Mouse (Mus musculus): Measurements from ENCODE around the gene Gsap.
"Not testable (repeated sequence)": the region's sequence is repeated elsewhere in the genome, so short reads cannot be mapped to it uniquely, and the experiment has no call there.

The Gsap gene

GRCm38 (mm10) chr5:21261202-21261844 lies 75.3 kb downstream of the Gsap start:
- DNase-seq (ENCODE audit: low read depth) = no peak

- DNase-seq (ENCODE audit: low read depth) = no peak
Observed at GRCm38 (mm10) chr5:21263202-21264055, 77.4 kb downstream of the Gsap start.

GRCm38 (mm10) chr5:21264352-21265021 lies 78.4 kb downstream of the Gsap start:
- DNase-seq (ENCODE audit: low read depth) = no peak

GRCm38 (mm10) chr5:21265049-21265448 lies 79.0 kb downstream of the Gsap start:
- DNase-seq (ENCODE audit: low read depth) = peak; percentile 53

GRCm38 (mm10) chr5:21267090-21267489 lies 81.0 kb downstream of the Gsap start:
- no peak for DNase-seq (ENCODE audit: low read depth)

- no peak for DNase-seq (ENCODE audit: low read depth)
Observed at GRCm38 (mm10) chr5:21269446-21269845, 83.4 kb downstream of the Gsap start.

- DNase-seq (ENCODE audit: low read depth) = no peak
Observed at GRCm38 (mm10) chr5:21270756-21271155, 84.7 kb downstream of the Gsap start.

GRCm38 (mm10) chr5:21271386-21272354 lies 85.6 kb downstream of the Gsap start:
- no peak for DNase-seq (ENCODE audit: low read depth)

GRCm38 (mm10) chr5:21277685-21278084 lies 91.6 kb downstream of the Gsap start:
- DNase-seq (ENCODE audit: low read depth) = not testable (repeated sequence)

- DNase-seq (ENCODE audit: low read depth) = no peak
Observed at GRCm38 (mm10) chr5:21283356-21284062, 97.5 kb downstream of the Gsap start.

- no peak for DNase-seq (ENCODE audit: low read depth)
Observed at GRCm38 (mm10) chr5:21288658-21289435, 102.8 kb downstream of the Gsap start.

GRCm38 (mm10) chr5:21290594-21290993 lies 104.5 kb downstream of the Gsap start:
- DNase-seq (ENCODE audit: low read depth) = no peak

GRCm38 (mm10) chr5:21295683-21296082 lies 109.6 kb downstream of the Gsap start:
- no peak for DNase-seq (ENCODE audit: low read depth)

GRCm38 (mm10) chr5:21299076-21299755 lies 113.2 kb downstream of the Gsap start:
- no peak for DNase-seq (ENCODE audit: low read depth)

- DNase-seq (ENCODE audit: low read depth) = no peak
Observed at GRCm38 (mm10) chr5:21300058-21300457, 114.0 kb downstream of the Gsap start.

GRCm38 (mm10) chr5:21301011-21301410 lies 115.0 kb downstream of the Gsap start:
- DNase-seq (ENCODE audit: low read depth) = no peak

GRCm38 (mm10) chr5:21307165-21307564 lies 121.1 kb downstream of the Gsap start:
- no peak for DNase-seq (ENCODE audit: low read depth)

GRCm38 (mm10) chr5:21314696-21315095 lies 128.6 kb downstream of the Gsap start:
- no peak for DNase-seq (ENCODE audit: low read depth)

- no peak for DNase-seq (ENCODE audit: low read depth)
Observed at GRCm38 (mm10) chr5:21320138-21320537, 134.1 kb downstream of the Gsap start.

GRCm38 (mm10) chr5:21326494-21326893 lies 140.4 kb downstream of the Gsap start:
- peak; percentile 45 for DNase-seq (ENCODE audit: low read depth)

Measured in c-Kit-positive CD71-positive TER-119-negative erythroid progenitor cells, embryonic 14.5 days (primary cell).